Mouse (Mus musculus): ENCODE measurements at regions not wholly inside any gene's neighbourhood (a gene's known extent, or its start where the extent isn't known, plus 50 kb on each side); places are given as distances from the start of the nearest gene placed in this dataset.
A peak's percentile ranks its signal among the peaks of the same experiment; 100 is the strongest.

GRCm38 (mm10) chr7:72027006-72027405 lies 279.4 kb downstream of the Mctp2 start:
- Histone ChIP-seq H3K4me1 (no peaks in the 10 kb centered on the region), H3K9me3 (replicated peaks) (no peaks in the 10 kb centered on the region), H3K4me3 (replicated peaks) (no peak overlapping the region), H3K36me3 (no peaks in the 10 kb centered on the region), H3K4me2 (no peak overlapping the region), H3K9ac (no peak overlapping the region), H3K27me3 (no peaks in the 10 kb centered on the region), H3K27ac (no peak overlapping the region)
- 58% methylated on average over 6 of the region's 6 CpGs for WGBS
- no peak for ATAC-seq (replicated peaks; ENCODE audit: low FRiP score)

- Histone ChIP-seq H3K9me3 (replicated peaks) (no peaks in the 10 kb centered on the region), H3K27me3 (no peaks in the 10 kb centered on the region), H3K9ac (no peak overlapping the region), H3K4me2 (no peak overlapping the region), H3K36me3 (no peaks in the 10 kb centered on the region), H3K4me3 (replicated peaks) (no peak overlapping the region), H3K4me1 (no peaks in the 10 kb centered on the region), H3K27ac (no peak overlapping the region)
- WGBS: 63% methylated on average over 11 of the region's 11 CpGs
- ATAC-seq (replicated peaks; ENCODE audit: low FRiP score): no peak
These were observed 297.3 kb downstream of the Mctp2 start for GRCm38 (mm10) chr7:72009115-72009514.

- no peaks in the 10 kb centered on the region for H3K27me3 ChIP-seq
- ATAC-seq (replicated peaks; ENCODE audit: low FRiP score): no peak
These were observed 302.1 kb downstream of the Mctp2 start for GRCm38 (mm10) chr7:72004311-72004710.

GRCm38 (mm10) chr7:71992526-71992925 lies 313.9 kb downstream of the Mctp2 start:
- Histone ChIP-seq H3K36me3 (no peaks in the 10 kb centered on the region), H3K9ac (no peak overlapping the region), H3K4me1 (no peaks in the 10 kb centered on the region), H3K4me2 (no peak overlapping the region), H3K9me3 (replicated peaks) (no peaks in the 10 kb centered on the region), H3K27me3 (no peaks in the 10 kb centered on the region), H3K4me3 (replicated peaks) (no peak overlapping the region), H3K27ac (no peak overlapping the region)
- ATAC-seq (replicated peaks; ENCODE audit: low FRiP score): no peak
- WGBS: 87% methylated on average over 3 of the region's 3 CpGs

More at GRCm38 (mm10) chr7:72004311-72004710, 302.1 kb downstream of the Mctp2 start:
- Histone ChIP-seq H3K4me3 (replicated peaks) (no peak overlapping the region), H3K9me3 (replicated peaks) (no peaks in the 10 kb centered on the region), H3K4me2 (no peak overlapping the region), H3K4me1 (no peaks in the 10 kb centered on the region), H3K36me3 (no peaks in the 10 kb centered on the region), H3K27ac (no peak overlapping the region), H3K9ac (no peak overlapping the region)
- 87% methylated on average over 3 of the region's 3 CpGs for WGBS

- WGBS: 79% methylated on average over 3 of the region's 3 CpGs
- H3K27me3 ChIP-seq: no peaks in the 10 kb centered on the region
- no peak for ATAC-seq (replicated peaks; ENCODE audit: low FRiP score)
These were observed 314.6 kb downstream of the Mctp2 start for GRCm38 (mm10) chr7:71991835-71992234.

GRCm38 (mm10) chr7:71991206-71991605 lies 315.2 kb downstream of the Mctp2 start:
- WGBS: 78% methylated on average over 4 of the region's 4 CpGs
- H3K9ac ChIP-seq: no peak overlapping the region
- H3K36me3 ChIP-seq: no peaks in the 10 kb centered on the region
- H3K27ac ChIP-seq: no peak overlapping the region
- no peak overlapping the region for H3K4me3 ChIP-seq (replicated peaks)
- no peaks in the 10 kb centered on the region for H3K27me3 ChIP-seq
- no peak for ATAC-seq (replicated peaks; ENCODE audit: low FRiP score)
- H3K4me2 ChIP-seq: no peak overlapping the region
- no peaks in the 10 kb centered on the region for H3K9me3 ChIP-seq (replicated peaks)
- no peaks in the 10 kb centered on the region for H3K4me1 ChIP-seq

More at GRCm38 (mm10) chr7:71991835-71992234, 314.6 kb downstream of the Mctp2 start:
- Histone ChIP-seq H3K4me1 (no peaks in the 10 kb centered on the region), H3K9me3 (replicated peaks) (no peaks in the 10 kb centered on the region), H3K4me2 (no peak overlapping the region), H3K4me3 (replicated peaks) (no peak overlapping the region), H3K27ac (no peak overlapping the region), H3K9ac (no peak overlapping the region), H3K36me3 (no peaks in the 10 kb centered on the region)

- ATAC-seq (replicated peaks; ENCODE audit: low FRiP score): no peak
- WGBS: 75% methylated on average over 4 of the region's 4 CpGs
- H3K9me3 ChIP-seq (replicated peaks): no peaks in the 10 kb centered on the region
- no peak overlapping the region for H3K4me3 ChIP-seq (replicated peaks)
- no peak overlapping the region for H3K4me2 ChIP-seq
- H3K36me3 ChIP-seq: no peaks in the 10 kb centered on the region
- no peak overlapping the region for H3K9ac ChIP-seq
- H3K4me1 ChIP-seq: peaks cover 4% of the 10 kb centered on the region; the same call in 1 of the 2 replicates
- H3K27ac ChIP-seq: no peak overlapping the region
- H3K27me3 ChIP-seq: no peaks in the 10 kb centered on the region
These were observed 340.4 kb downstream of the Mctp2 start for GRCm38 (mm10) chr7:71966015-71966414.

- no peaks in the 10 kb centered on the region for H3K27me3 ChIP-seq
- no peak for ATAC-seq (replicated peaks; ENCODE audit: low FRiP score)
- 60% methylated on average over 4 of the region's 4 CpGs for WGBS
- no peak overlapping the region for H3K4me3 ChIP-seq (replicated peaks)
- H3K9me3 ChIP-seq (replicated peaks): no peaks in the 10 kb centered on the region
- H3K4me1 ChIP-seq: peaks cover 13% of the 10 kb centered on the region; the same call in 1 of the 2 replicates
- 0 out of 2 replicates have a peak overlapping the region, but pooled peaks have one; percentile 32 for H3K27ac ChIP-seq
- H3K4me2 ChIP-seq: no peak overlapping the region
- no peaks in the 10 kb centered on the region for H3K36me3 ChIP-seq
- H3K9ac ChIP-seq: no peak overlapping the region
These were observed 343.0 kb downstream of the Mctp2 start for GRCm38 (mm10) chr7:71963456-71963855.

- no peak for ATAC-seq (replicated peaks; ENCODE audit: low FRiP score)
- Histone ChIP-seq H3K4me2 (no peak overlapping the region), H3K4me3 (replicated peaks) (no peak overlapping the region), H3K27ac (peak overlapping the region; percentile 28; the same call in 1 of the 2 replicates), H3K36me3 (no peaks in the 10 kb centered on the region), H3K9ac (no peak overlapping the region), H3K9me3 (replicated peaks) (no peaks in the 10 kb centered on the region), H3K4me1 (peaks cover 13% of the 10 kb centered on the region; the same call in 1 of the 2 replicates), H3K27me3 (no peaks in the 10 kb centered on the region)
- 86% methylated on average over 3 of the region's 3 CpGs for WGBS
These were observed 343.6 kb downstream of the Mctp2 start for GRCm38 (mm10) chr7:71962851-71963250.

GRCm38 (mm10) chr7:71960453-71961230 lies 345.8 kb downstream of the Mctp2 start:
- no peak overlapping the region for H3K9ac ChIP-seq

GRCm38 (mm10) chr7:71946548-71946947 lies 359.9 kb downstream of the Mctp2 start:
- ATAC-seq (replicated peaks; ENCODE audit: low FRiP score): no peak
- H3K9ac ChIP-seq: no peak overlapping the region
- H3K27ac ChIP-seq: no peak overlapping the region
- H3K4me3 ChIP-seq (replicated peaks): no peak overlapping the region
- peaks cover 10% of the 10 kb centered on the region for H3K4me1 ChIP-seq
- H3K9me3 ChIP-seq (replicated peaks): no peaks in the 10 kb centered on the region
- no peaks in the 10 kb centered on the region for H3K36me3 ChIP-seq
- no peak overlapping the region for H3K4me2 ChIP-seq
- H3K27me3 ChIP-seq: no peaks in the 10 kb centered on the region
- 80% methylated on average over 6 of the region's 6 CpGs for WGBS

More at GRCm38 (mm10) chr7:71960453-71961230, 345.8 kb downstream of the Mctp2 start:
- WGBS: 3% methylated on average over 11 of the region's 11 CpGs
- peak; percentile 94 for ATAC-seq (replicated peaks; ENCODE audit: low FRiP score)
- H3K9me3 ChIP-seq (replicated peaks): no peaks in the 10 kb centered on the region
- no peaks in the 10 kb centered on the region for H3K36me3 ChIP-seq
- peak overlapping the region; percentile 50 for H3K4me2 ChIP-seq
- no peaks in the 10 kb centered on the region for H3K27me3 ChIP-seq
- peak overlapping the region; percentile 88 for H3K27ac ChIP-seq
- H3K4me3 ChIP-seq (replicated peaks): peak overlapping the region; percentile 20
- peaks cover 13% of the 10 kb centered on the region; the same call in 1 of the 2 replicates for H3K4me1 ChIP-seq

GRCm38 (mm10) chr7:71943078-71944042 lies 363.0 kb downstream of the Mctp2 start:
- Histone ChIP-seq H3K27ac (no peak overlapping the region), H3K4me1 (peaks cover 10% of the 10 kb centered on the region), H3K4me2 (no peak overlapping the region), H3K36me3 (no peaks in the 10 kb centered on the region), H3K9me3 (replicated peaks) (no peaks in the 10 kb centered on the region), H3K27me3 (no peaks in the 10 kb centered on the region), H3K4me3 (replicated peaks) (no peak overlapping the region), H3K9ac (no peak overlapping the region)
- ATAC-seq (replicated peaks; ENCODE audit: low FRiP score): no peak
- 49% methylated on average over 16 of the region's 16 CpGs for WGBS
